Mouse (Mus musculus): ENCODE results near the gene Thy1. TPM values are rescaled to one million over a fixed set of nuclear protein-coding genes. Genes with fewer than 3 reads are reported as not detected.

Gene Thy1
- 0.19 and 0.20 TPM in 2 replicates for polyA plus RNA-seq (2016; fragmentation: Nextera tagmentation; extraction: Ambion mirVana)

DNA sequence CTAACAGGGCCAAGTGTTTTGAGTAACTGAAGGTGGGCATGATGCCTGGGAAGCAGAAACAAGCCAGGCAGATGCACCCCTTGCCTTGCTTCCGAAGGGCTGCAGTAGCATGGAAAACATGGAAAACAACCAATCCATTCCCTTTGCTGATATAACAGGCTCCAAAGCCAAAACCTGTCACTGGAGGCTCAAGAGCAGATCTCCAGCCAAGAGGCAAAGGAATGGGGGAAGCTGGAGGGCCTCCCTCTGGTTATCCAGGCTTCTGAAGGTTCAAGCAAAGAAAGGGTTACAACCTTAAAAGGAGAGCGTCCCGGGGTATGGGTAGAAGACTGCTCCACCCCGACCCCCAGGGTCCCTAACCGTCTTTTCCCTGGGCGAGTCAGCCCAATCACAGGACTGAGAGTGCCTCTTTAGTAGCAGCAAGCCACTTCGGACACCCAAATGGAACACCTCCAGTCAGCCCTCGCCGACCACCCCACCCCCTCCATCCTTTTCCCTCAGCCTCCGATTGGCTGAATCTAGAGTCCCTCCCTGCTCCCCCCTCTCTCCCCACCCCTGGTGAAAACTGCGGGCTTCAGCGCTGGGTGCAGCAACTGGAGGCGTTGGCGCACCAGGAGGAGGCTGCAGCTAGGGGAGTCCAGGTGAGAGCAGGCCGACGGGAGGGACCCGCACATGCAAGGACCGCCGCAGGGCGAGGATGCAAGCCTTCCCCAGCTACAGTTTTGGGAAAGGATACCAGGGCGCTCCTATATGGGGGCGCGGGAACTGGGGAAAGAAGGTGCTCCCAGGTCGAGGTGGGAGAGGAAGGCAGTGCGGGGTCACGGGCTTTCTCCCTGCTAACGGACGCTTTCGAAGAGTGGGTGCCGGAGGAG, at the start of gene Thy1:
Gene Thy1, plus strand, starts transcription at position 549 of the 872 bp plus-strand sequence.
- no peaks in the 10 kb centered on the region for H3K9me3 ChIP-seq (replicated peaks)
- ATAC-seq = no peak
- no peak within 1 kb of the TSS for H3K9ac ChIP-seq
- H3K36me3 ChIP-seq = no peaks in the 10 kb centered on the region
- H3K4me1 ChIP-seq = peaks cover 5% of the 10 kb centered on the region; the same call in 1 of the 2 replicates
- H3K27ac ChIP-seq = no peak within 1 kb of the TSS
- WGBS (ENCODE audit: insufficient replicate concordance) = 3% methylated on average over 30 of the region's 30 CpGs
- H3K4me2 ChIP-seq = peak within 1 kb of the TSS; percentile 50
- H3K27me3 ChIP-seq (replicated peaks) = peaks cover 80% of the 10 kb centered on the region
- H3K4me3 ChIP-seq = peak within 1 kb of the TSS; percentile 10; the same call in 1 of the 2 replicates

DNA sequence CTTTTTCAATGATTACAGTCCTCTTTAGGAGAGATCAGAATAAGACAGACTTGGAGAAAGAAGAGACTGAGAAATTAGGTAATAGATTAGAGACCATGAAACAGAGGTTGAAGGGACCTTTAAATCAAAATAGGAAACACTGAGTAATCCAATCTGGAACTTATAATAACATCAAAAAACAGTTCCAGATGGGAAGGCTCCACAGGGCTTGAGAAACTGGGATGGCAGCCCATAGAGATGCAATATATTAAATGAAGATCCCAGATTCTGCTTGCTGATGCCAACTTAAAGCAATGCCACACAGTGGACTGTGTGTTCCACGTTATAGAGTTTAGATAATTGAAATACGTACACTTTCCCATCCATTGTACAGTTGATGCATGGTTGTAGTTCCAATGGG, 45.5 kb upstream of the Thy1 start:
- H3K27ac ChIP-seq = no peak overlapping the region
- no peaks in the 10 kb centered on the region for H3K4me1 ChIP-seq
- no peak overlapping the region for H3K4me3 ChIP-seq
- H3K36me3 ChIP-seq = no peaks in the 10 kb centered on the region
- no peaks in the 10 kb centered on the region for H3K9me3 ChIP-seq (replicated peaks)
- H3K4me2 ChIP-seq = no peak overlapping the region
- no peak overlapping the region for H3K9ac ChIP-seq
- no peaks in the 10 kb centered on the region for H3K27me3 ChIP-seq (replicated peaks)
- WGBS (ENCODE audit: insufficient replicate concordance) = 61% methylated on average over 2 of the region's 2 CpGs
- no peak for ATAC-seq

GRCm38 (mm10) chr9:43998851-43999250, 44.3 kb upstream of the Thy1 start:
- WGBS (ENCODE audit: insufficient replicate concordance) = 73% methylated on average over 4 of the region's 4 CpGs

GRCm38 (mm10) chr9:44004362-44004761, 38.8 kb upstream of the Thy1 start:
- Histone ChIP-seq H3K9me3 (replicated peaks) (no peaks in the 10 kb centered on the region), H3K4me3 (no peak overlapping the region), H3K27me3 (replicated peaks) (no peaks in the 10 kb centered on the region), H3K9ac (no peak overlapping the region), H3K4me1 (no peaks in the 10 kb centered on the region), H3K36me3 (no peaks in the 10 kb centered on the region), H3K27ac (no peak overlapping the region), H3K4me2 (no peak overlapping the region)
- ATAC-seq = no peak
- 49% methylated on average over 3 of the region's 3 CpGs for WGBS (ENCODE audit: insufficient replicate concordance)

More at GRCm38 (mm10) chr9:43998851-43999250, 44.3 kb upstream of the Thy1 start:
- Histone ChIP-seq H3K4me1 (no peaks in the 10 kb centered on the region), H3K9ac (no peak overlapping the region), H3K27me3 (replicated peaks) (no peaks in the 10 kb centered on the region), H3K9me3 (replicated peaks) (no peaks in the 10 kb centered on the region), H3K27ac (no peak overlapping the region), H3K4me2 (no peak overlapping the region), H3K36me3 (no peaks in the 10 kb centered on the region), H3K4me3 (no peak overlapping the region)
- ATAC-seq = no peak

GRCm38 (mm10) chr9:44005305-44005704, 37.9 kb upstream of the Thy1 start:
- Histone ChIP-seq H3K9ac (no peak overlapping the region), H3K4me3 (no peak overlapping the region), H3K4me2 (no peak overlapping the region), H3K36me3 (no peaks in the 10 kb centered on the region), H3K27me3 (replicated peaks) (no peaks in the 10 kb centered on the region), H3K4me1 (no peaks in the 10 kb centered on the region), H3K27ac (no peak overlapping the region), H3K9me3 (replicated peaks) (no peaks in the 10 kb centered on the region)
- ATAC-seq = no peak
- WGBS (ENCODE audit: insufficient replicate concordance) = 62% methylated on average over 3 of the region's 3 CpGs

GRCm38 (mm10) chr9:44007323-44007722, 35.9 kb upstream of the Thy1 start:
- H3K4me3 ChIP-seq = no peak overlapping the region
- no peak overlapping the region for H3K27ac ChIP-seq
- H3K36me3 ChIP-seq = no peaks in the 10 kb centered on the region
- H3K4me1 ChIP-seq = no peaks in the 10 kb centered on the region
- H3K27me3 ChIP-seq (replicated peaks) = no peaks in the 10 kb centered on the region
- no peak overlapping the region for H3K9ac ChIP-seq
- no peaks in the 10 kb centered on the region for H3K9me3 ChIP-seq (replicated peaks)
- 31% methylated on average over 2 of the region's 2 CpGs for WGBS (ENCODE audit: insufficient replicate concordance)
- H3K4me2 ChIP-seq = no peak overlapping the region
- no peak for ATAC-seq

DNA sequence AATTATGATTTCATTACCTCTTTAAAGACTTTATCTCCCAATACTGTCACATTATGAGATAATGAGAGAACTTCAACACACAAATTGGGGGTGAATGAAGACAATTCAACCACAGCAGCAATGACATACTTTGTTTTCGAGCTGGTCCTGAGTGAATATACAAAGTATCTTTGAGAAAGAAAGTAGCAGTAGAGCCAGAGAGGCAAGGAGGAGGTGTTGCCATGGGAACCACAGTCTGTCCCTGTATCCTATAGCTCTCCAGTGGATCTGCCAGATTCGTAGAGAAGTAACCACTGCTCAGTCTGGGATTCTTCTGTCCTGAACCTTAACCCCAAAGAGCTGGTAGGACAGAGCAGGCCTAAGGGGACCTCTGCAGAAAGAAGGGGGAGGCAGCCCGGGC, 35.2 kb upstream of the Thy1 start:
- no peaks in the 10 kb centered on the region for H3K9me3 ChIP-seq (replicated peaks)
- no peak for ATAC-seq
- H3K4me1 ChIP-seq = no peaks in the 10 kb centered on the region
- 44% methylated on average over 3 of the region's 3 CpGs for WGBS (ENCODE audit: insufficient replicate concordance)
- H3K4me3 ChIP-seq = no peak overlapping the region
- no peak overlapping the region for H3K4me2 ChIP-seq
- H3K27me3 ChIP-seq (replicated peaks) = no peaks in the 10 kb centered on the region
- H3K27ac ChIP-seq = no peak overlapping the region
- no peak overlapping the region for H3K9ac ChIP-seq
- H3K36me3 ChIP-seq = no peaks in the 10 kb centered on the region

GRCm38 (mm10) chr9:44010900-44011299, 32.3 kb upstream of the Thy1 start:
- Histone ChIP-seq H3K27me3 (replicated peaks) (no peaks in the 10 kb centered on the region), H3K9ac (no peak overlapping the region), H3K36me3 (no peaks in the 10 kb centered on the region), H3K4me3 (no peak overlapping the region), H3K9me3 (replicated peaks) (no peaks in the 10 kb centered on the region), H3K4me1 (no peaks in the 10 kb centered on the region), H3K4me2 (no peak overlapping the region), H3K27ac (no peak overlapping the region)
- ATAC-seq = no peak
- WGBS (ENCODE audit: insufficient replicate concordance) = 48% methylated on average over 3 of the region's 3 CpGs

- H3K4me1 ChIP-seq = no peaks in the 10 kb centered on the region
- ATAC-seq = no peak
Observed at GRCm38 (mm10) chr9:44011668-44012067, 31.5 kb upstream of the Thy1 start.

DNA sequence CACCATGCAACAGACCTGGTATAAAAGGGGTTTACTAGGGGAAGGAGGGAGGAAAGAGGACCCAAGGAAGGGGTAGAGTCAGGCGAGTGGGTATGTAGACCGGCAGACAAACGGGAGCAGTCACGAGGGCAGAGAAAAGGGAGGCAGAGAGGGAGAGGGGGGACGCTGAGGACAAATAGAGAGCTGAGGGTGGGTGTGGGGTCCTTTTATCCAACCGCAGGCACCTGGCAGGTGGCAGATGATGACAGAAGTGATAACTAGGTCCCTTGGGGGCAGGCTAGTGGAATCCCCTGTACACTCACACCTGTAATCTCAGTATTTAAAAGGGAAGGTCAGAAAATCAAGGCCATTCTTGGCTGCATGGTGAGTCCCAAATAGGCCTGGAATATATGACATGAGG, 31.0 kb upstream of the Thy1 start:
- Histone ChIP-seq H3K4me2 (no peak overlapping the region), H3K4me1 (no peaks in the 10 kb centered on the region), H3K27ac (no peak overlapping the region), H3K4me3 (no peak overlapping the region), H3K27me3 (replicated peaks) (no peaks in the 10 kb centered on the region), H3K36me3 (no peaks in the 10 kb centered on the region), H3K9ac (no peak overlapping the region), H3K9me3 (replicated peaks) (no peaks in the 10 kb centered on the region)
- WGBS (ENCODE audit: insufficient replicate concordance) = 60% methylated on average over 6 of the region's 6 CpGs
- ATAC-seq = no peak

More at GRCm38 (mm10) chr9:44011668-44012067, 31.5 kb upstream of the Thy1 start:
- H3K27me3 ChIP-seq (replicated peaks) = no peaks in the 10 kb centered on the region
- H3K4me2 ChIP-seq = no peak overlapping the region
- no peaks in the 10 kb centered on the region for H3K9me3 ChIP-seq (replicated peaks)
- no peak overlapping the region for H3K4me3 ChIP-seq
- no peak overlapping the region for H3K27ac ChIP-seq
- 44% methylated on average over 5 of the region's 5 CpGs for WGBS (ENCODE audit: insufficient replicate concordance)
- H3K36me3 ChIP-seq = no peaks in the 10 kb centered on the region
- no peak overlapping the region for H3K9ac ChIP-seq

- no peak overlapping the region for H3K9ac ChIP-seq
- no peaks in the 10 kb centered on the region for H3K27me3 ChIP-seq (replicated peaks)
- WGBS (ENCODE audit: insufficient replicate concordance) = 33% methylated on average over 8 of the region's 8 CpGs
- no peak overlapping the region for H3K4me3 ChIP-seq
- H3K4me2 ChIP-seq = no peak overlapping the region
- no peaks in the 10 kb centered on the region for H3K9me3 ChIP-seq (replicated peaks)
- no peaks in the 10 kb centered on the region for H3K4me1 ChIP-seq
- ATAC-seq = no peak
- H3K36me3 ChIP-seq = no peaks in the 10 kb centered on the region
- H3K27ac ChIP-seq = no peak overlapping the region
Observed at GRCm38 (mm10) chr9:44012761-44013301, 30.4 kb upstream of the Thy1 start.

- Histone ChIP-seq H3K4me1 (no peaks in the 10 kb centered on the region), H3K9ac (no peak overlapping the region), H3K36me3 (no peaks in the 10 kb centered on the region), H3K4me3 (no peak overlapping the region), H3K27me3 (replicated peaks) (no peaks in the 10 kb centered on the region), H3K27ac (no peak overlapping the region), H3K4me2 (no peak overlapping the region), H3K9me3 (replicated peaks) (no peaks in the 10 kb centered on the region)
- ATAC-seq = no peak
- WGBS (ENCODE audit: insufficient replicate concordance) = 47% methylated on average over 6 of the region's 6 CpGs
Observed at GRCm38 (mm10) chr9:44013781-44014180, 29.4 kb upstream of the Thy1 start.

All from liver, embryonic 12.5 days (tissue).